Mouse (Mus musculus) hindbrain, embryonic 10.5 days (tissue): ENCODE measurements around the gene Gm9733. TPM values are rescaled to one million over a fixed set of nuclear protein-coding genes. Genes with fewer than 3 reads are reported as not detected.
"Not testable (repeated sequence)": the region's sequence is repeated elsewhere in the genome, so short reads cannot be mapped to it uniquely, and the experiment has no call there.

Experiments
- DNase-seq: peaks from one replicate; pipeline ENCODE4 v3.0.0-alpha.2; 2017; ENCODE audit warnings: low spot score
- H3K27ac ChIP-seq: fragments of 300-500 bp; sonication (generic); 2 replicates; pipeline ENCODE4 v1.5.1; 2016; ENCODE audit warnings: mild to moderate bottlenecking, moderate library complexity
- H3K27me3 ChIP-seq: fragments of 300-500 bp; sonication (generic); 2 replicates; pipeline ENCODE4 v1.6.1; 2016; ENCODE audit warnings: mild to moderate bottlenecking; ENCODE audit not compliant: poor library complexity, insufficient read depth, severe bottlenecking
- H3K36me3 ChIP-seq: fragments of 300-500 bp; sonication (generic); 2 replicates; pipeline ENCODE4 v1.6.1; 2016; ENCODE audit warnings: mild to moderate bottlenecking, moderate library complexity
- H3K4me1 ChIP-seq: fragments of 300-500 bp; sonication (generic); replicated peaks from 2 replicates; pipeline ENCODE4 v1.6.1; 2016; ENCODE audit warnings: mild to moderate bottlenecking
- H3K4me3 ChIP-seq: fragments of 300-500 bp; sonication (generic); 2 replicates; pipeline ENCODE4 v1.5.1; 2016; ENCODE audit warnings: mild to moderate bottlenecking, moderate library complexity
- H3K9me3 ChIP-seq: fragments of 300-500 bp; sonication (generic); 2 replicates; pipeline ENCODE4 v1.6.1; 2016; ENCODE audit warnings: mild to moderate bottlenecking, moderate library complexity
- WGBS: fragments of 180-500 bp; shearing (Covaris S2); methylation state at CpG from one replicate; pipeline ENCODE4 v1.1.7; 2016; 5-methylcytosine and 5-hydroxymethylcytosine counted together
- polyA plus RNA-seq: library from polyadenylated mRNA; unstranded; fragments of >200 nt; fragmentation: Nextera tagmentation; extraction: Ambion mirVana; gene quantifications from 2 replicates; pipeline ENCODE4 v1.2.1, GENCODE M21; 2016

Gm9733 gene
- not detected in 2 replicates for polyA plus RNA-seq

DNA sequence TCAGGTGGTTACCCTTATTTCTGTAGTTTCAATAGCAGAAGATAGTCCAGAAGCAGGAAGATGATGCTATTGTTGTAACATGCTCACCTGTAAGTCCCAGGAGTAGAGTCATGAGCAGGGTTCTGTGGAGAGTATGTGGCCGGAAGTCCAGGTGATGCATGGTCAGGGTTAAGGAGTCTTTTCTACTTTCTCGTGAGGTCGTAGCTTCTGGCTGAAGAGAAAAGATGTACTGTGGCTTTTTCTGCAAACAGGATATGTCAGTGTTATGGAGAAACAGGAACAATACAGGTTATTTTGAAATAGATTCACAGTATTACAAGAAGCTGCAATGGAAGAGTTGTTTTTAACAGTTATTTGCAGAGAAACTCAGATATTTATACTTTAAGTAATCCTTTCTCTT, at the start of gene Gm9733:
Gene Gm9733 (minus strand): TSS at position 240 of the 400 bp plus-strand sequence.
- DNase-seq = no peak
- 87% methylated on average over 3 of the region's 3 CpGs for whole genome bisulfite sequencing
- no peaks in the 10 kb centered on the region for H3K36me3 ChIP-seq
- H3K4me3 ChIP-seq = no peak within 1 kb of the TSS
- no peaks in the 10 kb centered on the region for H3K27me3 ChIP-seq
- peaks cover 8% of the 10 kb centered on the region for H3K9me3 ChIP-seq
- no peak within 1 kb of the TSS for H3K27ac ChIP-seq
- H3K4me1 ChIP-seq = no peaks in the 10 kb centered on the region

DNA sequence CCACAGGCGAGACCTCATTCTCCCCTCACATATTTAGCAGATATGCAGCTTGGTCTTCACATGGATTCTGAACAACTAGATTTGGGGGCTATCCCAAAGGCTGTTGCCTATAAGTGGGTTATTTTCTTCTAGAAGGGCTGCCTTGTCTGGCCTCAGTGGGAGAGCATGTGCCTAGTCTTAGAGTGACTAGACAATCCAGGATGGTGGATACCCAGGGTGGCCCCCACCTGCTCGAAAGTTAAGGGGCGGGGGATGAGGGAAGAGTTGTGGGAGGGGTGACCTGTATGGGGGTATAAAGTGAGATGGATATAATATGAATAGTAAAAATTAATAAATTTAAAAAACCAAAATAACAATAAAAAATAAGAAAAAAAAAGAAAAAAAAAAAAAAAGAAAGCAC, 23.6 kb upstream of the Gm9733 start:
- DNase-seq, H3K27ac ChIP-seq: not testable (repeated sequence)
- 77% methylated on average over 3 of the region's 3 CpGs for WGBS

GRCm38 (mm10) chr3:15350318-15350717, 18.2 kb upstream of the Gm9733 start:
- not testable (repeated sequence) for H3K27ac ChIP-seq, H3K36me3 ChIP-seq, H3K9me3 ChIP-seq, DNase-seq, H3K4me1 ChIP-seq, H3K27me3 ChIP-seq, H3K4me3 ChIP-seq
- WGBS = 90% methylated on average over 1 of the region's 2 CpGs

More for the DNA sequence above, 23.6 kb upstream of the Gm9733 start:
- H3K36me3 ChIP-seq, H3K9me3 ChIP-seq, H3K4me3 ChIP-seq, H3K27me3 ChIP-seq, H3K4me1 ChIP-seq: not testable (repeated sequence)

GRCm38 (mm10) chr3:15345606-15346005, 13.5 kb upstream of the Gm9733 start:
- H3K27ac ChIP-seq, H3K4me1 ChIP-seq, DNase-seq, H3K36me3 ChIP-seq, H3K27me3 ChIP-seq, H3K4me3 ChIP-seq, H3K9me3 ChIP-seq: not testable (repeated sequence)
- 73% methylated on average over 3 of the region's 3 CpGs for WGBS

DNA sequence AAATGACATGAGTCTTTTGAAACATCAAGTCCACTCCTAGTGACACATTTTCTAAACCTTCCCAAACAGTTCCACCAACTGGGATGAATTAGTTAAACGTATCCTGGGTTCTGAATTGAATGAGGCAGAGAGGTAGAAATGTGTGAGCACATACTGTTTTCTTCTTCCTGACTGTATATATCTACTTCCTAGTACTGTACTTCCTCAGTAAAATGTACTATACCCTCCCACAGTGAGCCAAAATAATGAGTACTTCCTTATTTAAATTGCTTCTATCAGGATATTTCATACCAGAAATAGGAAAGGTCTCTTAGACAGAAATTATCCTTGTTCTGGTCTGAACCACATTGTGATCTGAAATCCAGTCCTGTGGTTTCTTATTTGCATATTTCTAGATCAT, 8.2 kb upstream of the Gm9733 start:
- Histone ChIP-seq H3K27me3 (no peaks in the 10 kb centered on the region), H3K27ac (no peak overlapping the region), H3K4me3 (no peak overlapping the region), H3K4me1 (no peaks in the 10 kb centered on the region), H3K36me3 (no peaks in the 10 kb centered on the region), H3K9me3 (no peaks in the 10 kb centered on the region)
- 76% methylated on average over 1 of the region's 1 CpGs for WGBS
- no peak for DNase-seq

DNA sequence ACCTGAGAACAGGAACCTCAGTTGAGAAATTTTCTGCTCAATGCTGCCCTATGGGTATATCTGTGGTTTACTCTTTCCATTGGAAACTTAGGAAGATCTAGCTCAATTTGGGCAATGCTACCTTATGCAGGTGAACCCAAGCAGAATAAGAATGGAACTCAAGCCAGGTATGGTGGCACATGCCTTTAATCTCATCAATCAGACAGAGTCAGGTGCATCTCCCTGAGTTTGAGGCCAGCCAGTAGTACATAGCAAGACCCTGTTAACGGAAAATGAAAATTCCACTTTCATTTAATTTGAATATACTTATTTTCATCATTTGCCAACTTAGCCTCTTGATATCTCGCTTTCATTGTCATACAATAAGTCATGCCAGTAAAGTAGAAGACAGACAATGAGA, 2.1 kb upstream of the Gm9733 start:
- Histone ChIP-seq H3K27ac (no peak overlapping the region), H3K9me3 (peaks cover 8% of the 10 kb centered on the region), H3K36me3 (no peaks in the 10 kb centered on the region), H3K4me1 (no peaks in the 10 kb centered on the region), H3K4me3 (no peak overlapping the region), H3K27me3 (no peaks in the 10 kb centered on the region)
- no peak for DNase-seq
- 74% methylated on average over 2 of the region's 2 CpGs for WGBS

GRCm38 (mm10) chr3:15331545-15331944, 557 bp downstream of the Gm9733 start:
- Histone ChIP-seq H3K27me3 (no peaks in the 10 kb centered on the region), H3K9me3 (peaks cover 8% of the 10 kb centered on the region), H3K4me3 (no peak overlapping the region), H3K36me3 (no peaks in the 10 kb centered on the region), H3K27ac (no peak overlapping the region), H3K4me1 (no peaks in the 10 kb centered on the region)
- 71% methylated on average over 3 of the region's 3 CpGs for whole genome bisulfite sequencing
- DNase-seq = no peak

- DNase-seq = no peak
- H3K36me3 ChIP-seq = no peaks in the 10 kb centered on the region
- peaks cover 8% of the 10 kb centered on the region for H3K9me3 ChIP-seq
- H3K27me3 ChIP-seq = no peaks in the 10 kb centered on the region
- H3K27ac ChIP-seq = no peak overlapping the region
- H3K4me3 ChIP-seq = no peak overlapping the region
- no peaks in the 10 kb centered on the region for H3K4me1 ChIP-seq
These were observed 2.6 kb downstream of the Gm9733 start for GRCm38 (mm10) chr3:15329549-15329948.

GRCm38 (mm10) chr3:15284424-15285328, 47.4 kb downstream of the Gm9733 start:
- no peak overlapping the region for H3K4me3 ChIP-seq
- H3K4me1 ChIP-seq = no peaks in the 10 kb centered on the region
- H3K9me3 ChIP-seq = no peaks in the 10 kb centered on the region
- no peak overlapping the region for H3K27ac ChIP-seq
- no peak for DNase-seq
- H3K36me3 ChIP-seq = no peaks in the 10 kb centered on the region
- WGBS = 91% methylated on average over 6 of the region's 6 CpGs
- no peaks in the 10 kb centered on the region for H3K27me3 ChIP-seq

- Histone ChIP-seq H3K27ac (no peak overlapping the region), H3K27me3 (no peaks in the 10 kb centered on the region)
These were observed 56.1 kb downstream of the Gm9733 start for GRCm38 (mm10) chr3:15275899-15276526.

DNA sequence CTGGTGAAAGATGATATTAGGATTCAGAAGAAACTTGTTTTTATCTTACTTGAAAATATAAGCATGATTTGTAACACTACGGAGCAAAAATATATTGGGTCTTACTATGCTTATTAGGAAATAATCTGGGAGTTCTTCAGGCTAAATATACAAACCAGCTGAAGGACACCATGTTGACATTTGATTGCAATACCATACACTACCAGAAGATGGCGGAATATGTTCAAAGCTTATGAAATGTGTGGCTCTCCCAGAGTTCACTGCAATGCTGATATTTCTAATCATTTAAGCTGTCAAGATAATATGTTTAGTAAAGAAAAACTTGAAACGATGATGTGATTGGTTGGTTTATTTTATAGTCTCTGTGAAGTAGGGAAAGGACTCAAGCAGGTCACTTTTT, 67.7 kb downstream of the Gm9733 start:
- Histone ChIP-seq H3K4me3 (no peak overlapping the region), H3K27ac (no peak overlapping the region), H3K9me3 (peaks cover 9% of the 10 kb centered on the region; the same call in 1 of the 2 replicates), H3K4me1 (no peaks in the 10 kb centered on the region), H3K36me3 (no peaks in the 10 kb centered on the region), H3K27me3 (no peaks in the 10 kb centered on the region)
- WGBS = 11% methylated on average over 3 of the region's 3 CpGs
- DNase-seq = no peak

More at GRCm38 (mm10) chr3:15275899-15276526, 56.1 kb downstream of the Gm9733 start:
- no peaks in the 10 kb centered on the region for H3K4me1 ChIP-seq
- WGBS = 75% methylated on average over 5 of the region's 5 CpGs
- no peak for DNase-seq
- H3K4me3 ChIP-seq = no peak overlapping the region
- no peaks in the 10 kb centered on the region for H3K36me3 ChIP-seq
- H3K9me3 ChIP-seq = no peaks in the 10 kb centered on the region

DNA sequence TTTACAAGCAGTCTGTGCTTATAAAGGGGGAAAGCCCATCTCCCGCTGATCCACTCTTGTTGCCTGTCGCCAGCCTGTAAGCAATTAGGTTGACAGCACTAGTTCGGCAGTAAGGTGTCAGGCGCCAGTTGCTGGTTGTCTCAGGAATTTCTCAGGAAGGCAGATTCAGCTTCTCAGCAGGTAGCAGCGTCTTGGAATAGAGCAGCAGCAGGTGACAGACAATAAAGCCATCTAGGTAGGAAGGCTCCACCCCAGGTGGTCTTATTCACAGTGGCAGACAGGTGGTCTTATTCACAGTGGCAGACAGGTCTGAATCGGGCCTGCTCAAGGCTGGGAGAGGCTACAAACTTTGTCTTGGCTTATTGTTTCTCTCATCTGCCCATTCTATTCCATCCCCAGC, 76.4 kb downstream of the Gm9733 start:
- H3K9me3 ChIP-seq = peaks cover 6% of the 10 kb centered on the region; the same call in 1 of the 2 replicates
- no peak overlapping the region for H3K27ac ChIP-seq
- no peak overlapping the region for H3K4me3 ChIP-seq
- H3K4me1 ChIP-seq = no peaks in the 10 kb centered on the region
- H3K36me3 ChIP-seq = no peaks in the 10 kb centered on the region
- 74% methylated on average over 6 of the region's 6 CpGs for WGBS
- DNase-seq = no peak
- no peaks in the 10 kb centered on the region for H3K27me3 ChIP-seq
